Mouse (Mus musculus): ENCODE data around the gene Golga2. TPM values are rescaled to one million over a fixed set of nuclear protein-coding genes. Genes with fewer than 3 reads are reported as not detected.

The Golga2 gene
- polyA plus RNA-seq, 1 experiment from 2014 or later, result 25.4 TPM

DNA sequence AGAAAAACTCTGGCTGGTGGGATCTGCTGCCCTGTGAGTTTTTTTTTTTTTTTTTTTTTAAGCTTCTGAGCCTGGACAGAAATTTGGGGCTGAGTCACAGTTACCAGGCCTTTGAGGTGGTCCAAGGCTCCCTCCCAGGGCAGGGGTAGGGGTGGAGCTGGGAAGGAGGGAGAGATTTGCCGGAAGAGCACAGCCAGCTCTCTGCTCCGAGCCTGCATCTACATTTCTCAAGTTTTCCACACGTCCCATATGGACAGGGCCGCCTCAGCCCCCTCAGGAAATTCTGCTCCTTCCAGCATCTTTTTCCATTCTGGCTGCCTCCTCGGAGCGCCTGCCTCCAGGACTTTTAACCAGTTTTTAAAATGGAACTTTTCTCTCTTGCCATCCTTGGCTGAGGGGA is 42.3 kb downstream of the Golga2 start:
- Histone ChIP-seq H3K27me3 (ENCODE audit: control insufficient read depth, insufficient read depth, low read length) (no peaks in the 10 kb centered on the region), H3K9ac (replicated peaks; ENCODE audit: low read depth, low read length) (no peak overlapping the region), H3K4me3 (ENCODE audit: low read depth, low read length) (no peak overlapping the region), H3K9me3 (ENCODE audit: control insufficient read depth, low read length) (no peaks in the 10 kb centered on the region), H3K27ac (ENCODE audit: low read depth, low read length) (no peak overlapping the region), H3K4me2 (ENCODE audit: low read depth, low read length) (no peak overlapping the region), H3K4me1 (ENCODE audit: control insufficient read depth, insufficient read depth, low read length) (no peaks in the 10 kb centered on the region), H3K36me3 (ENCODE audit: control insufficient read depth, insufficient read depth, low read length) (peaks cover 19% of the 10 kb centered on the region; the same call in 1 of the 2 replicates)
- no peak for ATAC-seq (ENCODE audit: low read depth)
- WGBS, result 42% methylated on average over 6 of the region's 6 CpGs

DNA sequence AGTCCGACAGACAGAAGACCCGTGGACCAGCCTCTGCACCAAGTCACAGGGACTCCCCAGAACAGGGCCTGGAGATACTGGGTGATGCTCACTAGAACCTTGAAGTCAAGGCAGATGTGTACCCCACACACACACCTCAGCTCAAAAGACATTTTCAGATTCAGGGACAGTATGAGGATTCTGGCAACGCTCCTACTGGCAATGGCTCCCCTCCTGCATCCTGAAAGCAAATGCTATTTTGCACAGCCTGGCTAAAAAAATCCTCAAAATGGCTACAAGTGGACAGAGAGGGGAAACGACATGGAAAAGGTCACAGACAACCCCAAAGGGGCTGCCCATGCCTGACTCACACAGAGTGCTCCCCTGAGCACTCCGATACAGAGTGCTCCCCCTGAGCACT is 45.0 kb downstream of the Golga2 start:
- Histone ChIP-seq H3K4me3 (ENCODE audit: low read depth, low read length) (no peak overlapping the region), H3K4me1 (ENCODE audit: control insufficient read depth, insufficient read depth, low read length) (no peaks in the 10 kb centered on the region), H3K27ac (ENCODE audit: low read depth, low read length) (no peak overlapping the region), H3K9me3 (ENCODE audit: control insufficient read depth, low read length) (no peaks in the 10 kb centered on the region), H3K4me2 (ENCODE audit: low read depth, low read length) (no peak overlapping the region), H3K27me3 (ENCODE audit: control insufficient read depth, insufficient read depth, low read length) (no peaks in the 10 kb centered on the region), H3K36me3 (ENCODE audit: control insufficient read depth, insufficient read depth, low read length) (peaks cover 34% of the 10 kb centered on the region), H3K9ac (replicated peaks; ENCODE audit: low read depth, low read length) (no peak overlapping the region)
- no peak for ATAC-seq (ENCODE audit: low read depth)
- WGBS, result 82% methylated on average over 5 of the region's 5 CpGs

DNA sequence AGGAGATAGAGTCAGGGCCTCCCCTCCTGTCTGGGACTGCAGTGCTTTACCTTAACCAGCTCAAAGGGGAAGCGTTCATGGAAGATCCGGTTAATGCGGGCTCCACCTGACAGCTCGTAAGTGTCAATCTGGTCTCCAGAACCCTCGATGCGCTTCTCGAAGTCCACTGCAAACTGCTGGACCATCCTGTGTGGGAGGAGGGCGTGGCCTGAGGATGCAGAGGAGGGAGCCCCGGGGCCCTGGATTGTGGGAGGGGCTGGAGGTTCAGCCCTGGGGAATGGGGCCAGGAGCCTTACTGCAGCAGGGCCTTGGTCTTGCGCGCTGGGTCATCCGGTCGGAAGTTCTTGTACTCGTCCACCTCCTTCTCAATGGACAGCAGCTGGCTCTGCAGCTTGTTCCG is 48.7 kb downstream of the Golga2 start:
- Histone ChIP-seq H3K9me3 (ENCODE audit: control insufficient read depth, low read length) (no peaks in the 10 kb centered on the region), H3K36me3 (ENCODE audit: control insufficient read depth, insufficient read depth, low read length) (peaks cover 45% of the 10 kb centered on the region), H3K27ac (ENCODE audit: low read depth, low read length) (no peak overlapping the region), H3K27me3 (ENCODE audit: control insufficient read depth, insufficient read depth, low read length) (no peaks in the 10 kb centered on the region), H3K4me1 (ENCODE audit: control insufficient read depth, insufficient read depth, low read length) (no peaks in the 10 kb centered on the region), H3K9ac (replicated peaks; ENCODE audit: low read depth, low read length) (0 out of 2 replicates have a peak overlapping the region, but pooled peaks have one; percentile 21), H3K4me3 (ENCODE audit: low read depth, low read length) (no peak overlapping the region), H3K4me2 (ENCODE audit: low read depth, low read length) (no peak overlapping the region)
- no peak for ATAC-seq (ENCODE audit: low read depth)
- WGBS, result 54% methylated on average over 15 of the region's 15 CpGs

DNA sequence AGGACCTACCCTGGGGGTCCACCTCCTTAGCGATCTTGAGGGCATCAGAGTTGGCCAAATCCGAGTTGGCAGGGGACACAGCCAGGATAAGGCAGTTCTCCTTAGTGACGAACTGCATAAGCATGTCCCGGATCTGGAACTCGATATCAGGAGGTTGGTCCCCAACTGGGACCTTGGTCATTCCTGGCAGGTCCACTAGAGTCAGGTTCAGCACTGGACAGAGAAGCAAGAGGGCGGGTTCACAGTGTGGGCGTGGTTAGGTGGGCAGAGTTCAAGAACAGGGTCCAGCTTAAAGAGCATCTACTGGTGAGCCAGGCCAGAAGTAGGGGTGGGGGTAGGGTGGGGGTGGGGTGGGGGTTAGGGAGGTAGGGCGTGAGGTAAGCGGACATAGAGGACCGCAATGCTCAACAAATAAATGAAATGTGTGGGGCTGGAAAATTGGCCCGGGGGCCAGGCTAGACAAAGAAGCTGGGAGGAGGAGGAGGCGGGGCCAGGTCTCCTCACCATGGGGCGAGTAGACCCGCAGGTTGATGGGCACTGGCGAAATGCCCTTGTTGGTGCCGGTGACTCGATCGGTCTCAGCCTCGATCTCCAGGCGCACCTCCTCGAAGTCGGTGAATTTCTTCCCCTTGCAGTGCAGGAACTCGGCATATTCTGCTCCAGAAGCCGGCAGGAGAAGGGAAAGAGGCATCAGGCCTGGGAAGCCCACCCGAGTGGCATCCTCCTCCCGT is 52.9 kb downstream of the Golga2 start:
- no peaks in the 10 kb centered on the region for H3K9me3 ChIP-seq (ENCODE audit: control insufficient read depth, low read length)
- H3K36me3 ChIP-seq (ENCODE audit: control insufficient read depth, insufficient read depth, low read length), result peaks cover 24% of the 10 kb centered on the region
- H3K27ac ChIP-seq (ENCODE audit: low read depth, low read length), result no peak overlapping the region
- H3K4me3 ChIP-seq (ENCODE audit: low read depth, low read length), result no peak overlapping the region
- no peak for ATAC-seq (ENCODE audit: low read depth)
- H3K4me1 ChIP-seq (ENCODE audit: control insufficient read depth, insufficient read depth, low read length), result peaks cover 2% of the 10 kb centered on the region; the same call in 1 of the 2 replicates
- H3K9ac ChIP-seq (replicated peaks; ENCODE audit: low read depth, low read length), result no peak overlapping the region
- no peaks in the 10 kb centered on the region for H3K27me3 ChIP-seq (ENCODE audit: control insufficient read depth, insufficient read depth, low read length)
- no peak overlapping the region for H3K4me2 ChIP-seq (ENCODE audit: low read depth, low read length)
- 39% methylated on average over 26 of the region's 26 CpGs for WGBS

DNA sequence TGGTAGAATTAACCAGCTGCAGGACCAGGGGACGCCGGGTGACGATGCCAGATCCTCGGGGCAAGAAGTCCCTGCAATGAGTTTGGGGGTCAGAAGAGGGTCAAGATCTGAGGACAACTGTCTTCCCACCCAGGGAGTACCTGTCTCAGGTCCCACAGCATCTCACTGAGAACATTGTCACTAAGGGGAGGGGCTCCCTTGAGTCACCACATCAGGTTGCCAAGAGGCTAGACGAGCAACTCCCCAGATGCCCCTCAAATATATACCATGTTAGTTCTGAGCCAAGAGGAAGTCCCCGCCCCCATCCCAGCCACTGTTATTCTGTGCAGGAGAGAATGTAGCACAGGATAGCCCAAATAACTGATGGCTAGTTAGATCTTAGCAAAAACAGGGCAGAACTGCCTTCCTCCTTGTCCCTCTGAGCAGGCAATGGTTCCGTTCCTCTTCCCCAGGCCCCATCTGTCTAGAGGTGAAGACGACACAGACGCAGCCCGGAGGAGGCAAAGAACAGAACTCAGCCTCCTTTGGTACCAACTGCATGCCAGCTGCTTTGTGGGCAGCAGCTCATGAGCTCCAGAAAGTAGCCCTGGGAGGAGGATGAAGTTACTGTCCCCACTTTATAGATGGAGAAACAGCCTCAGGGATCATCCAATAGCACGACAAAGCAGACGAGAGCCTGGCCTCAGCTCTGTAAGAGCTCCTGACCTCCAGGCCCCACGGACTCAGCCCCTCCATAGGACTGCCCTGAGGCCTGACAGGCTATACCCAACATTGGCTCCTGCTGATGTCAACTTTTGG is 53.9 kb downstream of the Golga2 start:
- H3K4me1 ChIP-seq (ENCODE audit: control insufficient read depth, insufficient read depth, low read length), result peaks cover 2% of the 10 kb centered on the region; the same call in 1 of the 2 replicates
- H3K36me3 ChIP-seq (ENCODE audit: control insufficient read depth, insufficient read depth, low read length), result peaks cover 16% of the 10 kb centered on the region; the same call in 1 of the 2 replicates
- H3K9ac ChIP-seq (replicated peaks; ENCODE audit: low read depth, low read length), result no peak overlapping the region
- ATAC-seq (ENCODE audit: low read depth), result no peak
- H3K4me2 ChIP-seq (ENCODE audit: low read depth, low read length), result no peak overlapping the region
- no peaks in the 10 kb centered on the region for H3K27me3 ChIP-seq (ENCODE audit: control insufficient read depth, insufficient read depth, low read length)
- WGBS, result 84% methylated on average over 13 of the region's 13 CpGs
- no peak overlapping the region for H3K4me3 ChIP-seq (ENCODE audit: low read depth, low read length)
- no peaks in the 10 kb centered on the region for H3K9me3 ChIP-seq (ENCODE audit: control insufficient read depth, low read length)
- H3K27ac ChIP-seq (ENCODE audit: low read depth, low read length), result no peak overlapping the region

DNA sequence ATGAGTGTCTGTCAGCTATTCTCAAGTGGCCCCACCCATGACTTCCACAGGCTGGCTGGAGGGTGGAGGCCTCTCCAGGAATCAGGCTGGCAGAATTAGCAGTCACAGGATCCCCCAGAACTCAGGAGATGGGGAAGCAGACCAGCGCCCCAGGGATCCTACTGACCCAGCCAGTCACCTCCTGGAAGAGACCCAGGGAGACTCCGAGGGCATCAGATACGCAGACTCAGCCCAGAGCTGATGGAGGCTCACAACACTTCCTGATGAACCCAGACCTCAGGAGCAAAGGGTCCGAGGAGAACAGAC is 54.4 kb downstream of the Golga2 start:
- no peaks in the 10 kb centered on the region for H3K9me3 ChIP-seq (ENCODE audit: control insufficient read depth, low read length)
- 84% methylated on average over 4 of the region's 4 CpGs for WGBS
- peaks cover 15% of the 10 kb centered on the region; the same call in 1 of the 2 replicates for H3K36me3 ChIP-seq (ENCODE audit: control insufficient read depth, insufficient read depth, low read length)
- H3K27me3 ChIP-seq (ENCODE audit: control insufficient read depth, insufficient read depth, low read length), result no peaks in the 10 kb centered on the region
- peaks cover 2% of the 10 kb centered on the region; the same call in 1 of the 2 replicates for H3K4me1 ChIP-seq (ENCODE audit: control insufficient read depth, insufficient read depth, low read length)
- H3K9ac ChIP-seq (replicated peaks; ENCODE audit: low read depth, low read length), result no peak overlapping the region
- H3K27ac ChIP-seq (ENCODE audit: low read depth, low read length), result no peak overlapping the region
- H3K4me2 ChIP-seq (ENCODE audit: low read depth, low read length), result no peak overlapping the region
- no peak overlapping the region for H3K4me3 ChIP-seq (ENCODE audit: low read depth, low read length)
- ATAC-seq (ENCODE audit: low read depth), result no peak

DNA sequence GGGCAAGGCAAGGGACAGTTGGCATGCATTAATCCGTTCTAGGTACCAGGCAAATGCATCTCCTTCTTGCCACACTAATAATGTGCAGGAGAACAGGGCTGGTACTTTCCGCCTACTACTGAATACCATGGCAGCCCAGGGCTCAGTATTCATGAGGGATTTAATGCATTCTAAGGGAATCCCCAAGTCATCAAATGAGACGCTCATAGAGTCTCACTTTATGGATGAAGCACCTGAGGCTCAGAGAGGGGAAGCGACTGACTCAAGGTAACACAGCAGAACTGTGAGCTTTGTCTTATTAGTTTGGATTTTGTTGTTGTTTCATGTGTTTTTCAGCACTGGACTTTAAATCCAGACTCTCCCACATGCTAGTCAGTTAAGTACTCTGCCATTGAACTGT is 54.9 kb downstream of the Golga2 start:
- Histone ChIP-seq H3K36me3 (ENCODE audit: control insufficient read depth, insufficient read depth, low read length) (peaks cover 17% of the 10 kb centered on the region; the same call in 1 of the 2 replicates), H3K27me3 (ENCODE audit: control insufficient read depth, insufficient read depth, low read length) (no peaks in the 10 kb centered on the region), H3K4me1 (ENCODE audit: control insufficient read depth, insufficient read depth, low read length) (peaks cover 2% of the 10 kb centered on the region; the same call in 1 of the 2 replicates), H3K27ac (ENCODE audit: low read depth, low read length) (no peak overlapping the region), H3K9me3 (ENCODE audit: control insufficient read depth, low read length) (no peaks in the 10 kb centered on the region), H3K9ac (replicated peaks; ENCODE audit: low read depth, low read length) (no peak overlapping the region), H3K4me2 (ENCODE audit: low read depth, low read length) (no peak overlapping the region), H3K4me3 (ENCODE audit: low read depth, low read length) (no peak overlapping the region)
- WGBS, result 83% methylated on average over 4 of the region's 4 CpGs
- no peak for ATAC-seq (ENCODE audit: low read depth)

DNA sequence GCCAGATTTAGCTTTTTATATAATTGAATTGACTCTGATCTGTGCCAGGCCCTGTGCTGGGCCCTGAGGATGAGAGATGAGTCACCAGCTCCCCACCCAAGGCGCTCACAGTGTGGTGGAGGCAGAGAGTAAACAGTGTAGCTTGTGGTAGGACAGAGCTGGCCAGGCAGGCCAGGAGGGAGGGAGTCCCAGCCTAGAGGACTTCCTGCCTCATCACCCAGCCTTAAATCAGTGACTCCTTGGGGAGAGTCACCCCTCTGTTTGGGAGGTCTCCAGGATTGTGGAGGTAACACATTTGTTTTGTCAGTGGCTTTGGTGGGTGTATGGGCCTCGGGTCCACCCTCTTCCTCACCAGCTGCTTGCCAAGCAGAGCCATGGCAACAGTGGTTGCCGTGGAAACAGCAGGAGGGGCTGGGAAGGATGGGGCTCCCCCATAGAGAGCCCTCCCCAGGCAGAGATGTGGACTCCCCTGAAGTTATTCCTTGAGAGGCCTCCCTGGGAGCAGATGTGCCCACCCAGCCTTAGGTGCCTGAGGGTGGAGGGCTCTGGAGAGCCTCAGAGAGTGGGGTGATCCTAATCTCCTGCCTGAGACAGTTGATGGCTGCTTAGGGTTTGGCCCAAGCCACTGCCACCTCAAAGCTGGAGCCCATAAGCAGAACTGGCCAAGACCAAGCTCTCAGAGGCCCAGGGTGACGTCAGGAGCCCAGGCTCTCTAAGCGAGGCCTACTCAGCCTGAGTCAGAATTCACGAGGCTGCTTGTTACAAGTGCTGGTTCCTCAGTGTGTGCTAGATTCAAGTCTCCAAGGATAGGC is 55.6 kb downstream of the Golga2 start:
- Histone ChIP-seq H3K9ac (replicated peaks; ENCODE audit: low read depth, low read length) (no peak overlapping the region), H3K4me3 (ENCODE audit: low read depth, low read length) (no peak overlapping the region), H3K27me3 (ENCODE audit: control insufficient read depth, insufficient read depth, low read length) (no peaks in the 10 kb centered on the region), H3K4me1 (ENCODE audit: control insufficient read depth, insufficient read depth, low read length) (peaks cover 2% of the 10 kb centered on the region; the same call in 1 of the 2 replicates), H3K36me3 (ENCODE audit: control insufficient read depth, insufficient read depth, low read length) (peaks cover 10% of the 10 kb centered on the region; the same call in 1 of the 2 replicates), H3K9me3 (ENCODE audit: control insufficient read depth, low read length) (no peaks in the 10 kb centered on the region), H3K27ac (ENCODE audit: low read depth, low read length) (no peak overlapping the region), H3K4me2 (ENCODE audit: low read depth, low read length) (no peak overlapping the region)
- WGBS, result 70% methylated on average over 6 of the region's 6 CpGs
- no peak; the same call in 1 of the 2 replicates for ATAC-seq (ENCODE audit: low read depth)
